Mouse (Mus musculus): ENCODE data around the gene Cers5. TPM values are rescaled to one million over a fixed set of nuclear protein-coding genes. Genes with fewer than 3 reads are reported as not detected.

Cers5 gene
- polyA plus RNA-seq, 1 experiment, result not detected

DNA sequence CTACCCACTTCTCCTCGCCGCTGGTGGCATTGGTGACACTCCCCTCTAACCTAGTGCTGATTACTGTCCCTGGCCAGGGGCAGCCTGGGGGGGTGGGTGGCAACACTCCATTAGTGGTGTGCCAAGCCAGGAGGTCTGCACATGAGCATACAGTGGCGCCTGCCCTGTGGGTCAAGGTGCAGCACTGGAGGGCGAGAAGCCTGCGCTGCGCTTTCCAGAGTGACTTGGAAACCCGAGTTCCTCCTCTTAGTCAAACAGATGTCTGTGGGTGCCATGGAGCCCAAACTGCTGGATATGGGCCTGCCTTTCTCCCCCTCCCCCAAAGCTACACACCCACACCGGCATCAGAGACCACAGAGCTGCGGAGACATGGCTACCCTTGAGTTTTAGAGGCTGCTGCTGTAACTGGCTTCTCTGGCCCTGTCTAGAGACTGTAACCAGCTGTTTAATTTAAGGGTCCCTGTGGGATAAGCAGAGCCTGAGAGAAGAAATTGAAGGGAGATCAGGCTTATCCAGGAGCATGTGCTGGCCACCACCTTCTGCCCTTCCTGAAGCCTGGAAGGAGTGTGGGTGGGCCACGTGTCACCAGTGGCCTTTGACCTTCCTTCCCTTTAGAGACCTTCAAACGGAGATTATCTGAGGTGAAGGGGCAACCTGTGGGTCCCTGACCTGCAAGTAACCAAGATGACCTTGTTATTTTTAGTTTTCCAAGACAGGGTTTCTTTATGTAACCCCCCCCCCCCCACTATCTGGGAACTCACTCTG, 56.5 kb downstream of the Cers5 start:
- 34% methylated on average over 11 of the region's 11 CpGs for WGBS
- H3K4me1 ChIP-seq (ENCODE audit: control insufficient read depth, insufficient read depth, low read length), result peaks cover 77% of the 10 kb centered on the region
- no peak for TF ChIP-seq CTCF (IDR thresholded peaks at IDR 0.05; ENCODE audit: insufficient read depth, low read depth, low read length)
- no peak for TF ChIP-seq POLR2A (IDR thresholded peaks at IDR 0.05; ENCODE audit: insufficient read depth, low read depth, low read length)
- peak overlapping the region; percentile 95 for H3K27ac ChIP-seq (ENCODE audit: insufficient read depth, low read depth, low read length)
- no peak overlapping the region for H3K4me3 ChIP-seq (ENCODE audit: insufficient read depth, low read depth, low read length)

DNA sequence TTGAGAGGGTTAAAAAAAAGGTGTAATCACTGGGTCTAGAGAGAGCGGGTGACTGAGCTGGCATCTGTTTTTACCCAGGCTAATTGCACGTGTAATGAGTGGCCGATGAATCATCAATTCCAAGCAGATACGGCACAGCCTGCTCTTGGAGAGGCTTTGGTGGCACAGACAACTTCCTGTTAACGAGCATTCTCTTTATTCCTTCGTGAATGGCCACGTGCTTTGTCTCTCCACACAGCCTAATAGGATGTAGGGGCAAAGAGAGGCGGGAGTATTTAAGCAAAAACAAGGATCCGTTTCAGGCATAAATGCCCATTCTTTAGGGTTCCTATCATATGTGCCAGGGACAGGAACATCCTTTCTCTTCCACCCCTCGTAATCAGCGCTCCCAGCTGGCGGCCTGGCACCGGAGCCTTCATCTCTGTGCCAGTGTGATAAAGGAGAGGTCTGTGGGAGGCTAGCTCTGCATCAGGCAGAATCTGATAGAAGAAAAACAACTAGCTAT, 57.3 kb downstream of the Cers5 start:
- TF ChIP-seq CTCF (IDR thresholded peaks at IDR 0.05; ENCODE audit: insufficient read depth, low read depth, low read length) (no peak), POLR2A (IDR thresholded peaks at IDR 0.05; ENCODE audit: insufficient read depth, low read depth, low read length) (no peak)
- WGBS, result 13% methylated on average over 13 of the region's 13 CpGs
- Histone ChIP-seq H3K4me3 (ENCODE audit: insufficient read depth, low read depth, low read length) (no peak overlapping the region), H3K4me1 (ENCODE audit: control insufficient read depth, insufficient read depth, low read length) (peaks cover 82% of the 10 kb centered on the region), H3K27ac (ENCODE audit: insufficient read depth, low read depth, low read length) (peak overlapping the region; percentile 95)

DNA sequence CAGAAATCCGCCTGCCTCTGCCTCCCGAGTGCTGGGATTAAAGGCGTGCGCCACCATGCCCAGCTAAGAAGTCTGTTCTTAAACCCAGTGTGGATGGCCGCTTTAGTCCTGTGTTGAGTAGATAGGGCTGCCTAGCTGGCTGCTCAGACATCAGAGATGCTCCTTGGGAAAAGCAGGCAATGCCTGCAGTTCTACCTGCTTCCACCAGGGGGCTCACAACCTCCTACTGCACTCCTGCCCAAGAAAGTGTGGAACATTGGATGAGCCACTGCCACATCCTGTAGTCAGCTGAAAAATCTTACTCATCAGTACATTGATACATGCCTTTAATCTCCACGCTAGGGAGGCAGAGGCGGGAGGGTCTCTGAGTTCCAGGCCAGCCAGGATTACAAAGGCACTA, 57.8 kb downstream of the Cers5 start:
- Histone ChIP-seq H3K27ac (ENCODE audit: insufficient read depth, low read depth, low read length) (peak overlapping the region; percentile 95), H3K4me1 (ENCODE audit: control insufficient read depth, insufficient read depth, low read length) (peaks cover 81% of the 10 kb centered on the region), H3K4me3 (ENCODE audit: insufficient read depth, low read depth, low read length) (no peak overlapping the region)
- TF ChIP-seq POLR2A (IDR thresholded peaks at IDR 0.05; ENCODE audit: insufficient read depth, low read depth, low read length) (no peak), CTCF (IDR thresholded peaks at IDR 0.05; ENCODE audit: insufficient read depth, low read depth, low read length) (peak; percentile 61; the same call in 1 of the 2 replicates)
- 41% methylated on average over 7 of the region's 7 CpGs for WGBS

- TF ChIP-seq POLR2A (IDR thresholded peaks at IDR 0.05; ENCODE audit: insufficient read depth, low read depth, low read length), result no peak
- no peak for TF ChIP-seq CTCF (IDR thresholded peaks at IDR 0.05; ENCODE audit: insufficient read depth, low read depth, low read length)
- peak overlapping the region; percentile 95 for H3K27ac ChIP-seq (ENCODE audit: insufficient read depth, low read depth, low read length)
- H3K4me1 ChIP-seq (ENCODE audit: control insufficient read depth, insufficient read depth, low read length), result peaks cover 80% of the 10 kb centered on the region
- WGBS, result 46% methylated on average over 4 of the region's 4 CpGs
- H3K4me3 ChIP-seq (ENCODE audit: insufficient read depth, low read depth, low read length), result no peak overlapping the region
Observed at GRCm38 (mm10) chr15:99714206-99714605, 58.5 kb downstream of the Cers5 start.

DNA sequence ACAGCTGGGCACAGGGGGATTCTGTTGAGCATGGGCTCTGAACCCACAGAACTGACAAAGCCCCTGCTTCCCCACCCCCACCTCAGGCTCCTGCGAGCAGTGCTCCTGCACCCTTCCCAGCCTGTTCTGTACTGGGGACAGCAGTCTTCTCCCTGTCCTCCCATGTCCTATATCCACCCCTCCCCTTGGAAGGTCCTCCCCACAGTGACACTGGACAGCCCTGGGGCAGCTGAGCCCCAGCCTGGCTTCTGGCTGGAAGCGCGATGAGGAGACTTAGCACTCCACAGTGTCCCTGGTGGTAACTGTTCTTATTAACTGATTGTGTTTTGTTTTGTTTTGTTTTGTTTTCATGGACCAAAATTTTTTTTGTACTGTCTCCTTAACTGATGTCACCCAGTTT, 59.1 kb downstream of the Cers5 start:
- peak overlapping the region; percentile 95 for H3K27ac ChIP-seq (ENCODE audit: insufficient read depth, low read depth, low read length)

DNA sequence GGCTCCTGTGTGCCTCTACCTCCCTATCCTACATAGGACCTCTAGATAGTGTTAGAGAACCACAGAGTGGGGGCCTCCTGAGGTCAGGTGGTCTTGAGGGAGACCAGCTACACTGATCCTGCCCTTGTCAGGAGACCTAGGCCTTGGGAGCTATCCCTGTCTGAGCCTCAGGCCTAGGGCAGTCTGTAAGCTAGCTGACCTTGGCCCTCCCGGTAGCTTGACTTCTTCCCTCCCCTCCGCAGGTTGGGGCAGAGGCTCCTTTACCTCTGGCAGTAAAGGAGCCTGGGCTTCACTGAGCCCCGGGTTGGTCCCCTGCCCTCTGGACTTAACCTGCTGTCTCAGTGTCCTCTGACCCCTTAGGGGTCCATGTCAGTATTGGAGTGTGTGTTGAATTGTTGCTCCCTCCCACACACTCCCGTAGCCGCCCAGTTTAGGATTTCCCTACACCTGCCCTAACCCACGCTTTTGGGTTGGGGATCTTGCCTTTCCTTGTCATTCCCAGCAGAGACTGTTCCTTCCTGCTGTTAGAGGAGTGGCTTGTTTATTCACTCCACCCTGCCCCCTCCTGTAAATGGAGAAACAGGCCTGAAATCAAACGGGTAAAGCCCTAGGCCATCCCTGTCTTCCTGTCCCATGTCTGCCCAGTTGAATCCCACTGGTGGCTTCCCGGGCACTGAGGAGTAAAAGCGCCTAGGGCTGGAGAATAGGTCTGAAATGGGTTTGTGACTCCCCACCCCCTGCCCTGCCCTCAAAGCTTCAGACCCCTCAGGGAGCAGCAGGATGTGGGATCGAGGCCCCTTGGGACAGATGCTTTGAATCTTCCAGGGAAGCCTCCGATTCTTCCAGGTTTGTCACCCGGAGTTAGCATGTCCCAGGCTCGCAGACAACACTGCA, 59.8 kb downstream of the Cers5 start:
- 59% methylated on average over 13 of the region's 13 CpGs for WGBS
- H3K4me3 ChIP-seq (ENCODE audit: insufficient read depth, low read depth, low read length), result no peak overlapping the region
- TF ChIP-seq POLR2A (IDR thresholded peaks at IDR 0.05; ENCODE audit: insufficient read depth, low read depth, low read length) (no peak), CTCF (IDR thresholded peaks at IDR 0.05; ENCODE audit: insufficient read depth, low read depth, low read length) (no peak)
- H3K4me1 ChIP-seq (ENCODE audit: control insufficient read depth, insufficient read depth, low read length), result peaks cover 73% of the 10 kb centered on the region
- H3K27ac ChIP-seq (ENCODE audit: insufficient read depth, low read depth, low read length), result peak overlapping the region; percentile 95; the same call in 1 of the 2 replicates

More for the DNA sequence above, 59.1 kb downstream of the Cers5 start:
- Histone ChIP-seq H3K4me3 (ENCODE audit: insufficient read depth, low read depth, low read length) (no peak overlapping the region), H3K4me1 (ENCODE audit: control insufficient read depth, insufficient read depth, low read length) (peaks cover 77% of the 10 kb centered on the region)
- WGBS, result 34% methylated on average over 3 of the region's 3 CpGs
- TF ChIP-seq POLR2A (IDR thresholded peaks at IDR 0.05; ENCODE audit: insufficient read depth, low read depth, low read length) (no peak), CTCF (IDR thresholded peaks at IDR 0.05; ENCODE audit: insufficient read depth, low read depth, low read length) (no peak)

DNA sequence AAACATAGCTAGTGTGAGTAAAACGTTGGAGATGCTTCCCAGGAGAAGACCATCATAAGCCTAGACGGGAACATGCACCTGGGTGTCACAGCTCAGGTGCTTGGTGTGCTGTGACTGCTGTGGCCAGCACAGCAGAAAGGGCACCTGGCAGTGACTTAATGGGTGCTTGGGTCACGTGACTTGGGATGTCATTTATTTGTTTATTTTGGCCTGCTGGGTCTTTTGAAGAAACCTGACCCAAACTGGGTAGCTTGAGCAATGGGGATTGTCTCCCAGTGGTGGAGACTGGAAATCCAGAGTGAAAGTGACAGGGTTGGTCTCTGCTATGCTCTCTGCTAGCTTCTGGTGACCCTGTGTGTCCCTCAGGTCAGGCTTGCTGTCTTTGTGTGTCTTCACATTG, 61.2 kb downstream of the Cers5 start:
- Histone ChIP-seq H3K4me3 (ENCODE audit: insufficient read depth, low read depth, low read length) (no peak overlapping the region), H3K27ac (ENCODE audit: insufficient read depth, low read depth, low read length) (no peak overlapping the region), H3K4me1 (ENCODE audit: control insufficient read depth, insufficient read depth, low read length) (peaks cover 67% of the 10 kb centered on the region)
- TF ChIP-seq CTCF (IDR thresholded peaks at IDR 0.05; ENCODE audit: insufficient read depth, low read depth, low read length) (no peak), POLR2A (IDR thresholded peaks at IDR 0.05; ENCODE audit: insufficient read depth, low read depth, low read length) (no peak)
- 56% methylated on average over 3 of the region's 3 CpGs for WGBS

- 80% methylated on average over 10 of the region's 10 CpGs for WGBS
- Histone ChIP-seq H3K27ac (ENCODE audit: insufficient read depth, low read depth, low read length) (no peak overlapping the region), H3K4me3 (ENCODE audit: insufficient read depth, low read depth, low read length) (no peak overlapping the region), H3K4me1 (ENCODE audit: control insufficient read depth, insufficient read depth, low read length) (peaks cover 58% of the 10 kb centered on the region)
- no peak for TF ChIP-seq CTCF (IDR thresholded peaks at IDR 0.05; ENCODE audit: insufficient read depth, low read depth, low read length)
- TF ChIP-seq POLR2A (IDR thresholded peaks at IDR 0.05; ENCODE audit: insufficient read depth, low read depth, low read length), result no peak
Observed at GRCm38 (mm10) chr15:99710221-99711190, 62.2 kb downstream of the Cers5 start.
